Mouse (Mus musculus) heart, embryonic 11.5 days (tissue): Measurements from ENCODE around the gene Dbt. TPM values are rescaled to one million over a fixed set of nuclear protein-coding genes. Genes with fewer than 3 reads are reported as not detected.

Experiments used
- ATAC-seq: fragments of 200-750 bp; cut with Nextera tagmentation; replicated peaks from 2 replicates; pipeline ENCODE4 v1.8.0; 2017; ENCODE audit warnings: moderate library complexity; ENCODE audit not compliant: insufficient number of reproducible peaks, low FRiP score, low TSS enrichment
- H3K27ac ChIP-seq: fragments of 300-500 bp; sonication (generic); 2 replicates; pipeline ENCODE4 v1.5.1; 2014; ENCODE audit warnings: mild to moderate bottlenecking, low read depth, low read length
- H3K27me3 ChIP-seq: fragments of 300-500 bp; sonication (generic); 2 replicates; pipeline ENCODE4 v1.6.1; 2014; ENCODE audit warnings: mild to moderate bottlenecking, low read length, mixed read lengths; ENCODE audit not compliant: control insufficient read depth, insufficient read depth
- H3K36me3 ChIP-seq: fragments of 300-500 bp; sonication (generic); 2 replicates; pipeline ENCODE4 v1.6.1; 2014; ENCODE audit warnings: mild to moderate bottlenecking, low read length, moderate library complexity, mixed read lengths; ENCODE audit not compliant: control insufficient read depth, insufficient read depth
- H3K4me1 ChIP-seq: fragments of 300-500 bp; sonication (generic); 2 replicates; pipeline ENCODE4 v1.6.1; 2014; ENCODE audit warnings: low read length; ENCODE audit not compliant: control insufficient read depth, insufficient read depth
- H3K4me2 ChIP-seq: fragments of 300-500 bp; sonication (generic); 2 replicates; pipeline ENCODE4 v1.6.1; 2014; ENCODE audit warnings: mild to moderate bottlenecking, moderate library complexity
- H3K4me3 ChIP-seq: fragments of 300-500 bp; sonication (generic); 2 replicates; pipeline ENCODE4 v1.5.1; 2014; ENCODE audit warnings: low read depth, low read length
- H3K9ac ChIP-seq: fragments of 300-500 bp; sonication (generic); 2 replicates; pipeline ENCODE4 v1.6.1; 2014; ENCODE audit warnings: mild to moderate bottlenecking, low read depth, low read length, moderate library complexity
- H3K9me3 ChIP-seq: fragments of 300-500 bp; sonication (generic); replicated peaks from 2 replicates; pipeline ENCODE4 v1.6.1; 2016; ENCODE audit warnings: low read length; ENCODE audit not compliant: control insufficient read depth
- WGBS: fragments of 180-500 bp; shearing (Covaris S2); extraction: QIAGEN DNeasy Blood & Tissue Kit; methylation state at CpG from one replicate; pipeline ENCODE4 v1.1.7; 2014; ENCODE audit not compliant: insufficient replicate concordance; 5-methylcytosine and 5-hydroxymethylcytosine counted together
- polyA plus RNA-seq: library from polyadenylated mRNA; unstranded; fragments of >200 nt; fragmentation: Nextera tagmentation; extraction: Ambion mirVana; gene quantifications from 2 replicates; pipeline ENCODE4 v1.2.1, GENCODE M21; 2014

The Dbt gene
- polyA plus RNA-seq, 1 experiment from 2014 or later: 21.7 TPM

DNA sequence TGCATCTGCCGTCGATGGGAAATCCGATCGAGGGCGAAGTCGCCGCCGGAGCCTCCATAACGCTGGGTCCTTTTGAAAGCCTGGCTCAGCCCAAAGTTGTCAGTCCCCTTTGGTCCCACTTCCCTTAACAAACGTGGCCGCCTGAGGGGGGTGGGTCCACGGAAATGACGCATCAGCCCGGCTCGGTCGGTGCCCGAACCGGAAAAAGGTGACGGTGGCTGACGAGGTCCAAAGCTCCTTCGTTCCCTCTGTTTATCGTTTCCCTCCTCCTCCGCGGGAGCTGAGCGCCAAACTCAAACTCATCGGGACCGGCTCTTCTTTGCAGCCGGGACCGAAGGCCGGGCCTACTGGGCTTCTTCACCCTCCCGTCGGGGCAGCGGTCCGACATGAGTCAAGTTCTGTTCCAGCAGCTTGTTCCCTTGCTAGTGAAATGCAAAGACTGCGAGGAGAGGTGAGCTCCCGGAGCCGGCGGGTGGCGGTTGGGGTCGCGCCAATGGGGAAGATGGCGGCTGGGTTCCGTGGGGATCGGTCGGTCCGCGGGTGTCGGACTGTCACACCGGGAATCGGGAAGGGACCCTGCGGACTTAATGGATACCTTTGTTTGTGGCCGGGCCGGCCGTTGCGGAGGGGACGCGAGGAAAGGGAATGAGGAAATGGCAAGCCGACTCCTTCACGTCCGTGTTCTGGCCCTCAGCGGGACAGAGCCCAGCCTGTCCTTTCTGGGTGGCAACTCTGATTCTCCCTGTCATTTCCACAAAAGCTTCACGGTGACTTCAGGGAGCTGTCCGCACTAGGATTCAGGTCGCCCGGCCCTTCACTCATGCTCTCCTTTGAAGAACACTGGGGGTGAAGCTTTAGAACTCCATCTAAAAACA is 82.1 kb downstream of the Dbt start, which contains the start of gene Sass6:
Sass6 (plus strand) TSS at position 255 of the 875 bp plus-strand sequence.
- H3K4me1 ChIP-seq: 0 out of 2 replicates have a peak, but pooled peaks cover 3% of the 10 kb centered on the region
- peaks cover 6% of the 10 kb centered on the region; the same call in 1 of the 2 replicates for H3K36me3 ChIP-seq
- H3K9ac ChIP-seq: peak within 1 kb of the TSS; percentile 90
- WGBS: under 1% methylated on average over 65 of the region's 65 CpGs
- peak within 1 kb of the TSS; percentile 84 for H3K4me2 ChIP-seq
- H3K27me3 ChIP-seq: no peaks in the 10 kb centered on the region
- peak within 1 kb of the TSS; percentile 90 for H3K4me3 ChIP-seq
- peak; percentile 92 for ATAC-seq
- peak within 1 kb of the TSS; percentile 82 for H3K27ac ChIP-seq
- H3K9me3 ChIP-seq: no peaks in the 10 kb centered on the region

DNA sequence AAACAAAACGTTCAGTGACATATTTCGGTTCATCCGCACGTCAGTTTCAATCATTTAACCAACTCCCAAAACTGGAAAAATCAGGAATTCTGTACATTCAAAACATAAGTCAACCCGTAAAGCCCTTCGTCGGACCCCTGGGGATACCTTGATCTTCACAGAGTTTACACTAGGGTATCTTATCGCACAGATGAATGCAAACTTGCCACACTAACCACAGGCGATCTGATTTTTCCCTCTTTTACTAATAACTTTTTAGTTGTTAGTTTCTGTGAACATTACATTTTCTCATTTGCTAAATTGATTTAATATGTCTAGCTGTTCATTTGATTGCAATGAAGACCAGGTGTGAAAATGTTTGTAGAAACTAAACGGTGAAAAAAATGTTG is 82.7 kb downstream of the Dbt start:
- Histone ChIP-seq H3K27me3 (no peaks in the 10 kb centered on the region), H3K9ac (peak overlapping the region; percentile 90), H3K4me2 (peak overlapping the region; percentile 84), H3K4me1 (0 out of 2 replicates have a peak, but pooled peaks cover 3% of the 10 kb centered on the region), H3K9me3 (no peaks in the 10 kb centered on the region), H3K27ac (0 out of 2 replicates have a peak overlapping the region, but pooled peaks have one; percentile 82), H3K4me3 (peak overlapping the region; percentile 90), H3K36me3 (peaks cover 4% of the 10 kb centered on the region; the same call in 1 of the 2 replicates)
- WGBS: 8% methylated on average over 10 of the region's 10 CpGs
- ATAC-seq: no peak

Other genes starting within 250 kb of the Dbt start
- 6.3 and 6.5 TPM in 2 replicates for gene Cdc14a, start 89.0 kb upstream of the Dbt start, polyA plus RNA-seq
- gene Rtca, start 4.9 kb upstream of the Dbt start, polyA plus RNA-seq: 68.6 and 71.2 TPM in 2 replicates
- 31.5 and 34.5 TPM in 2 replicates for gene Lrrc39, start 49.9 kb downstream of the Dbt start, polyA plus RNA-seq
- gene Sass6, start 81.9 kb downstream of the Dbt start, polyA plus RNA-seq: 18.1 and 23.9 TPM in 2 replicates
- gene Trmt13, start 101.5 kb downstream of the Dbt start, polyA plus RNA-seq: 19.9 and 20.7 TPM in 2 replicates
- 64.2 and 66.8 TPM in 2 replicates for gene Mfsd14a, start 149.6 kb downstream of the Dbt start, polyA plus RNA-seq
- not detected in 2 replicates for gene Gm43191, start 168.2 kb downstream of the Dbt start, polyA plus RNA-seq
- gene Slc35a3, start 199.8 kb downstream of the Dbt start, polyA plus RNA-seq: 13.4 and 15.9 TPM in 2 replicates